Mouse (Mus musculus): ENCODE results near the gene Larp4.
"Not testable (repeated sequence)": the region's sequence is repeated elsewhere in the genome, so short reads cannot be mapped to it uniquely, and the experiment has no call there.

The Larp4 gene

GRCm38 (mm10) chr15:99969765-99970164, at the start of gene Larp4:
Gene Larp4 (plus strand): TSS chr15:99970065.
- DNase-seq, result not testable (repeated sequence)

- DNase-seq, result no peak
Observed at GRCm38 (mm10) chr15:99931231-99931630, 38.6 kb upstream of the Larp4 start.

- DNase-seq, result no peak
Observed at GRCm38 (mm10) chr15:99934501-99934900, 35.4 kb upstream of the Larp4 start.

GRCm38 (mm10) chr15:99936659-99937058, 33.2 kb upstream of the Larp4 start:
- no peak for DNase-seq

GRCm38 (mm10) chr15:99937841-99938240, 32.0 kb upstream of the Larp4 start:
- no peak for DNase-seq

GRCm38 (mm10) chr15:99940426-99940825, 29.4 kb upstream of the Larp4 start:
- DNase-seq, result no peak

GRCm38 (mm10) chr15:99940970-99941630, 28.8 kb upstream of the Larp4 start:
- no peak for DNase-seq

- no peak for DNase-seq
Observed at GRCm38 (mm10) chr15:99955324-99955723, 14.5 kb upstream of the Larp4 start.

GRCm38 (mm10) chr15:99965103-99965775, 4.6 kb upstream of the Larp4 start:
- DNase-seq, result no peak

GRCm38 (mm10) chr15:99966961-99967360, 2.9 kb upstream of the Larp4 start, which contains the start of gene Fam186a:
Gene Fam186a (minus strand): TSS chr15:99967061.
- DNase-seq, result no peak

- no peak for DNase-seq
Observed at GRCm38 (mm10) chr15:99970606-99971005, 741 bp downstream of the Larp4 start.

GRCm38 (mm10) chr15:99972361-99972988, 2.6 kb downstream of the Larp4 start:
- peak; percentile 92 to 94 for DNase-seq

GRCm38 (mm10) chr15:99972989-99973911, 3.4 kb downstream of the Larp4 start:
- DNase-seq, result peak in 1 of 2 experiments; percentile 19

GRCm38 (mm10) chr15:99974476-99975220, 4.8 kb downstream of the Larp4 start:
- no peak for DNase-seq

- not testable (repeated sequence) for DNase-seq
Observed at GRCm38 (mm10) chr15:99976121-99976520, 6.3 kb downstream of the Larp4 start.

- no peak for DNase-seq
Observed at GRCm38 (mm10) chr15:99979266-99979665, 9.4 kb downstream of the Larp4 start.

GRCm38 (mm10) chr15:99979715-99980114, 9.8 kb downstream of the Larp4 start:
- no peak for DNase-seq

- DNase-seq, result no peak
Observed at GRCm38 (mm10) chr15:99993100-99993499, 23.2 kb downstream of the Larp4 start.

- no peak for DNase-seq
Observed at GRCm38 (mm10) chr15:99997114-99997804, 27.4 kb downstream of the Larp4 start.

- no peak for DNase-seq
Observed at GRCm38 (mm10) chr15:99999390-99999789, 29.5 kb downstream of the Larp4 start.

- no peak for DNase-seq
Observed at GRCm38 (mm10) chr15:100004677-100005273, 34.9 kb downstream of the Larp4 start.
